Comparison of ENCODE assay signal across 20 mouse cellular contexts in the genomic region with DNA sequence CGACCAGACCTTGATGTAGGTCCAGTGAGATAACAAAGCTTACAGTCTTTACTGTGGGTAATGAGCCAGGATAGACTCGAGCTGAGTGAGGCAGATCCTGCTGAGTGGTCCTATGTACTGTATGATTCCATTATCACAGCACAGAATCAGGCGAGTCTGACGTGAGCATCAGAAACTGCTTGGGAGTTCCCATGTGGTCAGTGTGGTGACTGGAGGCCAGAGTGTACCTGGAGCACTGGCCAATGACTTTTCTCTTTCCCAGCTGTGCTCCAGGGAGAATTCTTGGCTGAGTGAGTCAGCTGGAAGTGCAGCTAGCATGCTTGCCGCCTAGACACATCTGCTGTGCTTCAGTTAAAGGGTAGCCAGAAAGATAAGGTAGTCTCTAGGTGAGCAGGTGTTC. TPM values are rescaled to one million over a fixed set of nuclear protein-coding genes. Genes with fewer than 3 reads are reported as not detected.
DNase-seq lines count a peak whose midpoint lies in the region; ATAC-seq and TF ChIP-seq lines count a peak whose summit lies in the region.
"Had no signal": no experiment of that assay in that cellular context is flagged by ENCODE, and none has a peak within 500 bp of the region (broad histone marks: within the 10 kb centered on the region; RNA-seq: fewer than 3 reads in every experiment).

No protein-coding gene starts in this region.

- peak overlapping the region; percentile 69 for H3K27ac ChIP-seq in kidney, adult 2 months (ENCODE audit: insufficient read depth, low read depth, low read length)
- H3K27ac ChIP-seq: hindbrain, embryonic 13.5 days; layer of hippocampus, adult 2 months; limb, embryonic 10.5 days; liver, embryonic 13.5 days; midbrain, embryonic 10.5 days; neural tube, embryonic 13.5 days; stomach, embryonic 15.5 days had no signal

- H3K27me3 ChIP-seq in kidney, adult 2 months (replicated peaks; ENCODE audit: control insufficient read depth, insufficient read depth, low read length): no peaks in the 10 kb centered on the region
- H3K27me3 ChIP-seq in megakaryocyte, embryonic 14.5 days (replicated peaks): no peaks in the 10 kb centered on the region
- H3K27me3 ChIP-seq: CH12.LX; hindbrain, embryonic 13.5 days; liver, embryonic 13.5 days; neural tube, embryonic 13.5 days; stomach, embryonic 15.5 days had no signal

- H3K4me1 ChIP-seq in kidney, adult 2 months (ENCODE audit: control insufficient read depth, insufficient read depth, low read length): peaks cover under 1% of the 10 kb centered on the region; the same call in 1 of the 2 replicates
- peaks cover 61% of the 10 kb centered on the region for H3K4me1 ChIP-seq in megakaryocyte, embryonic 14.5 days

- ATAC-seq in megakaryocyte, adult 5-6 weeks (ENCODE audit: poor library complexity, severe bottlenecking): no peak
- no peak for ATAC-seq in frontal cortex, adult (ENCODE audit: low TSS enrichment)
- ATAC-seq: forebrain, embryonic 16.5 days had no signal

- peak overlapping the region; percentile 70 for H3K4me3 ChIP-seq in kidney, adult 2 months (ENCODE audit: insufficient read depth, low read depth, low read length)
- peak overlapping the region; percentile 60 for H3K4me3 ChIP-seq in megakaryocyte, embryonic 14.5 days (replicated peaks)
- H3K4me3 ChIP-seq: hindbrain, embryonic 13.5 days; layer of hippocampus, adult 2 months; limb, embryonic 10.5 days; liver, embryonic 13.5 days; midbrain, embryonic 10.5 days; neural tube, embryonic 13.5 days; stomach, embryonic 15.5 days had no signal

- no peak for TF ChIP-seq CTCF in kidney, adult 2 months (conservative IDR thresholded peaks at IDR 0.05; ENCODE audit: insufficient read depth, insufficient read length, low read depth, low read length)

- DNase-seq in adrenal gland, adult 2 months: peak; percentile 45
- DNase-seq in adrenal gland, postnatal 4 days (ENCODE audit: low spot score in 2 of 2): no peak
- no peak for DNase-seq in kidney, adult 2 months
- no peak for DNase-seq in kidney, postnatal 4 days
- DNase-seq in embryo, embryonic 9.5 days (ENCODE audit: extremely low spot score): no peak
- DNase-seq: cerebellum, postnatal 14 days; liver, embryonic 13.5 days; lung, postnatal 10 days; spleen, adult 18-20 months had no signal

- TF ChIP-seq POLR2A in kidney, adult 2 months (IDR thresholded peaks at IDR 0.05; ENCODE audit: low read depth, low read length): no peak

- H3K36me3 ChIP-seq in kidney, adult 2 months (ENCODE audit: control insufficient read depth, insufficient read depth, low read length): no peaks in the 10 kb centered on the region; the same call in 1 of the 2 replicates
- peaks cover 7% of the 10 kb centered on the region for H3K36me3 ChIP-seq in megakaryocyte, embryonic 14.5 days (replicated peaks; ENCODE audit: low read length)
- H3K36me3 ChIP-seq: hindbrain, embryonic 13.5 days; limb, embryonic 10.5 days; liver, embryonic 13.5 days; midbrain, embryonic 10.5 days; neural tube, embryonic 13.5 days; stomach, embryonic 15.5 days had no signal

- no peaks in the 10 kb centered on the region for H3K9me3 ChIP-seq in megakaryocyte, embryonic 14.5 days
- H3K9me3 ChIP-seq: hindbrain, embryonic 13.5 days; limb, embryonic 10.5 days; liver, embryonic 13.5 days; midbrain, embryonic 10.5 days; neural tube, embryonic 13.5 days; stomach, embryonic 15.5 days had no signal

- WGBS in kidney, adult 2 months: 35% methylated on average over 5 of the region's 5 CpGs

RNA-seq across cellular contexts. Expression of gene Rsad2, which starts 1.6 kb away (rescaled TPM):
- total RNA-seq in adrenal gland, adult 2 months (2021): 10 to 100 TPM in 1 of 2 experiments, 1 to 10 TPM in 1; 7.6 to 23.4 TPM
- 5.1 and 7.0 TPM in 2 replicates for polyA plus RNA-seq in adrenal gland, adult 2 months (2012; rRNA removed)
- 10 to 100 TPM; 16.1 to 19.5 TPM for total RNA-seq in adrenal gland, postnatal 4 days (2021)
- 17.6 and 19.8 TPM in 2 replicates for polyA plus RNA-seq in kidney, adult 2 months (2012; rRNA removed)
- 1.4 and 2.5 TPM in 2 replicates for polyA plus RNA-seq in megakaryocyte, embryonic 14.5 days (2012; ENCODE audit: insufficient read depth, low replicate concordance)
- 7.7 and 9.2 TPM in 2 replicates for total RNA-seq in megakaryocyte, adult 5-6 weeks (2015)
- 9.3 and 10.2 TPM in 2 replicates for total RNA-seq in megakaryocyte, adult 5-6 weeks (2017)

RNA-seq across cellular contexts. Expression of gene Cmpk2, which starts 14.3 kb away (rescaled TPM):
- total RNA-seq in adrenal gland, adult 2 months (2021): 10 to 100 TPM; 11.1 to 19.5 TPM
- polyA plus RNA-seq in adrenal gland, adult 2 months (2012; rRNA removed): 19.3 and 20.4 TPM in 2 replicates
- 10 to 100 TPM; 39.7 to 40.4 TPM for total RNA-seq in adrenal gland, postnatal 4 days (2021)
- polyA plus RNA-seq in kidney, adult 2 months (2012; rRNA removed): 13.9 and 15.0 TPM in 2 replicates
- polyA plus RNA-seq in megakaryocyte, embryonic 14.5 days (2012; ENCODE audit: insufficient read depth, low replicate concordance): 0.68 and 0.83 TPM in 2 replicates
- 88.4 and 109 TPM in 2 replicates for total RNA-seq in megakaryocyte, adult 5-6 weeks (2015)
- total RNA-seq in megakaryocyte, adult 5-6 weeks (2017): 52.7 and 57.5 TPM in 2 replicates

RNA-seq across cellular contexts. Expression of gene Rnf144a, which starts 39.6 kb away (rescaled TPM):
- 10 to 100 TPM; 21.2 to 22.1 TPM for total RNA-seq in adrenal gland, adult 2 months (2021)
- polyA plus RNA-seq in adrenal gland, adult 2 months (2012; rRNA removed): 7.9 and 10.5 TPM in 2 replicates
- 10 to 100 TPM; 62.6 to 78.4 TPM for total RNA-seq in adrenal gland, postnatal 4 days (2021)
- polyA plus RNA-seq in kidney, adult 2 months (2012; rRNA removed): 12.6 and 12.7 TPM in 2 replicates
- 0.51 TPM in 1 of 2 replicates, not detected in the other for polyA plus RNA-seq in megakaryocyte, embryonic 14.5 days (2012; ENCODE audit: insufficient read depth, low replicate concordance)
- 36.3 and 38.3 TPM in 2 replicates for total RNA-seq in megakaryocyte, adult 5-6 weeks (2015)
- 35.8 and 36.1 TPM in 2 replicates for total RNA-seq in megakaryocyte, adult 5-6 weeks (2017)
